Mouse (Mus musculus) lung, postnatal 10 days (tissue): ENCODE data around the gene Cpt1b.
"Not testable (repeated sequence)": the region's sequence is repeated elsewhere in the genome, so short reads cannot be mapped to it uniquely, and the experiment has no call there.

Experiments
- DNase-seq: peaks from one replicate; pipeline ENCODE4 v3.0.0; 2021

Gene Cpt1b

GRCm38 (mm10) chr15:89431806-89432205 lies 6.1 kb upstream of the Cpt1b start:
- DNase-seq, result no peak

DNA sequence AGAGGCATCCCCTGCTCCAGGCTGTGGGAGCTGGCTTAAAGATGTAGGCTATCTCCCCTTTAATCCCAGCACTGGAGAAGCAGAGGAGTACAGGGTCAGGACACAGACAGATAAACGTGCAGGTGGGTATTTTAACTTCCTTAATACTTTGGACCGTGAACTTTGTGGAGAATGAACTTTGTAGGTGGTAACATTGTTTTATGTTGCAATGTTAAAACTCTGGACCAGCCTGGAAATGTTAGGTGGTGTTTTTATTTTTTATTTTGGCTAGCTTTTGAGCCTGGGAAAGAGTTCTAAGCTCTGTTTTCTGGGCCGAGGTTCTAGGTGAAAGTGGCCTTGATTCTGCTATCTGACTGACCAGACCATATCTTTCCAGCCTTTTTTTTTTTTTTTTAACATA lies 5.6 kb upstream of the Cpt1b start:
- no peak for DNase-seq

DNA sequence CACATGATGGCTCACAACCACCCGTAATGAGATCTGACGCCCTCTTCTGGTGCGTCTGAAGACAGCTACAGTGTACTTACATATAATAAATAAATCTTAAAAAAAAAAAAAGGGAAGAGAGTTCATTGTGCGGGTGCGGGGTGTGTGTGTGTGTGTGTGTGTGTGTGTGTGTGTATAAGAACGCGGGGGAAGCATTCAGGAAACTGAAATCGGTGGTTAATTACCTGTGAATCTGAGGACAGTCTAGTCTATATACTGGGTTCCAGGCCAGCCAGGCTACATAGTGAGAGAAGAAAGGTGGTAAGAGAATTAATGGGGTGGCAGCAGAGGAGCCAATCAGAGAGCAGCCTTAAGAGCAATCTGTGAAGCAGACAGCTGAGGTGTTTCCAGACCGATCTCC lies 5.1 kb upstream of the Cpt1b start:
- not testable (repeated sequence) for DNase-seq

DNA sequence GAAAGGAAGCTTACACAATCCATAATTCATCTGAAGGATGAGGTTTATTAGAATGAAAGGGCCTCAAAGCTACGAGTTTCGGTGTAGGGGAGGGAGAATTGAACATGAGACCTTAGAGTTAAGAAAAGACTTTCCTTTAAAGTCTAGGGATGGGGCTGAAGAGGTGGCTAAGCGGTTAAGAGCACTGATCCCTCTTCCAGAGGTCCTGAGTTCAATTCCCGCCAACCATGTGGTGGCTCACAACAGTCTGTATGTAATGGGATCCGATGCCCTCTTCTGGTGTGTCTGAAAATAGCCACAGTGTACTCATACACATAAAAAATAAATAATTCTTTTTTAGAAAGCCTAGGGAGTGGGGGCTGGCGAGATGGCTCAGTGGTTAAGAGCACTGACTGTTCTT lies 4.7 kb upstream of the Cpt1b start:
- no peak for DNase-seq

DNA sequence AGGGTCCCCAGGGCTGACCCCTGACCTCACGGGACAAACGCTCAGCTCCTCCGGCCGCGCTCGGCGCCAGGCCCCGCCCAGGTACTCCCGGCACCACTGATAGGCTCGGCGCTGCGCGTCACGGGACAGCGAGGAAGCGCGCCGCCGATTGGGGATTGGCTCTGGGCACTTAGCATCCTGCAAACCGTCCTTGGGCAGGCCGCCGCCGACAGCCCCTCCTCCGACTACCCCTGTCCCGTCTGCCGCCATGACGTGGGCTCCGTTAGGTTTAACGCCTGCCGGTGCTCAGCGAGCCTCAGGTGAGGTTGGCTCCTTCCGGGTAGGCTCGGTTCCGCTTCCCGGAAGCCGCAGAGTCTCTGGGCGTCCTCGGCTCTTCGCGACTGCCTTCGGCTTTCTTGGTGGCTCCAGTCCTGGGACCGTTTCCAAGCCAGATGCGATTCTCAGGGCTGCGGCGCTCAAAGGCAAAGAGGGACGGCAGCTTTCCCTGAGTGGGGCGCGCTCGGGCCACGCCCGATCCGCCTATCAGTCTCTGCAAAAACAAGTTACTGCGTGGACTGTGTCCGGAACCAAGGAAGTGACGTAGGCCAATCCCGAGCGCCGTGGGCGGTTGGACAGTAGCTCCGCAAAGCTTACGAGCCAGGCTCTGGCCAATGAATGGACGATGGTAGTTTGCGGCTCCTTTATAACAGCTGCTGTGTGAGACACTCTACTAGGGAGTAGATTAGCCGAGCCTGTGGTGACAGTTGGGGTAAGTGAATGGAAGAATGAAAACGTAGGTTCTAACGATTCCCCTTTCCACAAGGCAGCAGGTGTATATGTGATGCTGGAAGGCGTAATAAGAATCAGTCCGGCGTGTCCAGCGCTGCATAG lies 3.9 kb upstream of the Cpt1b start, which contains the start of the genes C730034F03Rik, Gm44502 and Chkb:
C730034F03Rik (plus strand) TSS at position 238 of the 870 bp plus-strand sequence.
Gm44502 (minus strand) TSS at position 345 of the 870 bp plus-strand sequence.
Chkb (minus strand) TSS at position 557 of the 870 bp plus-strand sequence.
- peak; percentile 95 for DNase-seq

DNA sequence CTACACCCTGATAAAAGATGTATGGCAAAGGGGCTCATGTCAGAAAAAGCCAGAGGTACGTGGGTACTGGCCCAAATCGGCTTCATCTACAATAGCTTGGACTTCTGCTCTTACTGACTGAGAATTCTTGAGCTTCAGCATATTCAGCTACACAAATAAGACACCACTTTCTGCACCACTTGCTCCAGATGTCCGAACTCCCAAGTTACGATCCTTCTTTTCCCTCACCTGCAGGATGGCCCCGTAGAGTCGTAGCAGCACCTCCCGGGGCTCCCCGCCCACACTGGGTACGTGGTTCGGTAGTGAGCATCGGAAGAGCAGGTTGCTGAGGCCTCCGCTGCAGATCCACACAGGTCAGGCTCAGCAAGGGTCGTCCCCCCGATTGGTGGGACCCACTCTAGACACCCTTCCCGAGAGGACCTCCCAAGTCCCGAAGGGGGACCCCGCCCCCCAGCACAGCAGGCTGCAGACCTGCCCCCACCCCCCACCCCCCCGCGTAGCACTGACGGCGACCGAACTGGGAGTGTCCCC lies 3.2 kb upstream of the Cpt1b start:
- DNase-seq, result no peak

GRCm38 (mm10) chr15:89428136-89428790 lies 2.6 kb upstream of the Cpt1b start:
- DNase-seq, result no peak

GRCm38 (mm10) chr15:89426716-89427115 lies 1.1 kb upstream of the Cpt1b start:
- DNase-seq, result no peak

DNA sequence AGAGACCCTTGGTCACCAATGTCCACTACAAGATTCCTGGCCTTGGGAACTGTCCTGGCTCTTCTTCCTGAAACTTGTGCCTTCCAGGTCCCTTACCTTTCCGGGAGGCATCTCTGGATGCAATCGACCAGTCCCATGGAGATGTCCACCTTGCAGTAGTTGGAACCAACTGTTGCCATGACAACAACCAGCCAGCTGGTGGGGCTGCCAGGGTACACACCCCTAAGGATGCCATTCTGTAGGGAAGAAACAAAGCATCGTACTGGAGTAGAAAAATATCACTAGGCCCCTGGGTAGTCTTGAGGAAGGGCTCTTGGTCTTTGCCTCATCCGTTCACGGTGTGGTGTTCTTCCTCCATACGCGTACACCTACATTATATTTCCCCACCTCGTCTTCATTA lies 1.0 kb downstream of the Cpt1b start:
- no peak for DNase-seq

DNA sequence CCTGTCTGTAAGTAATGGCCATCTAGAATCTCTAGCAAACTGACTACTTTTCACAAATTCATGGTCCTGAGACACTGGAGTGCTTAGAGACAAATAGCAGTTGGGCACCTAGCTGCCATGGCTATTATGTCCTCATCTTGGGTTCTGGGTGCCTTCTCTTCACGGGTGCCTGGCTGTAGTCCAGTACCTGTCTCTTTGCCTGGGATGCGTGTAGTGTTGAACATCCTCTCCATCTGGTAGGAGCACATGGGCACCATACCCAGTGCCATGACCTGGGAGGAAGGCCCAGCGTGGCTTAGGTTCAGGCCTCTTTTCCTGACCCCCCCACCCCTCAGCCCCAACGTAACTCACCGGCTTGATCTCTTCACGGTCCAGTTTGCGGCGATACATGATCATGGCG lies 3.7 kb downstream of the Cpt1b start:
- DNase-seq, result no peak

- DNase-seq, result no peak
These were observed 10.4 kb downstream of the Cpt1b start for GRCm38 (mm10) chr15:89415282-89415681.

DNA sequence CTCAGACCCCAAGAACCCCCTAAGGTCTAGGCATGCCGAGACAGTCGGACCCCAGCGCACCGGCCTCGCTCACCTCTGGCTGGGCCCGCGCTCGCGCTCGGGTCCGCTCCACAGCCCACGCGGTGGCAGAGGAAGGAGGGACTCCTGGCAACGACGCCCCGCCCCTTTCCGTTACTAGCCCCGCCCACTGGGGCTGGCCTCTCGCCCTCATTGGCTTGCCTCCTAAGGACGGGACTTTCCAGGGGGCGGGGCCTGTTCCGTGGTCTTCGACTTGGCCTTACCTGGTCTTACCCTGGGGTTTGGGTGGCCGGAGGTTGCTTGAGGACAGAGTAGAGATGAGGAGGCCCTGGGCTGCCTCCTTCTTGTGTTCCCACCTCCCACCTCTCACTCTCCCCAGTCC lies 15.5 kb downstream of the Cpt1b start, which contains the start of gene Syce3:
Syce3 (minus strand) TSS at position 386 of the 400 bp plus-strand sequence.
- no peak for DNase-seq

GRCm38 (mm10) chr15:89406691-89407090 lies 19.0 kb downstream of the Cpt1b start:
- DNase-seq, result no peak

GRCm38 (mm10) chr15:89404831-89405623 lies 20.6 kb downstream of the Cpt1b start:
- DNase-seq, result no peak

DNA sequence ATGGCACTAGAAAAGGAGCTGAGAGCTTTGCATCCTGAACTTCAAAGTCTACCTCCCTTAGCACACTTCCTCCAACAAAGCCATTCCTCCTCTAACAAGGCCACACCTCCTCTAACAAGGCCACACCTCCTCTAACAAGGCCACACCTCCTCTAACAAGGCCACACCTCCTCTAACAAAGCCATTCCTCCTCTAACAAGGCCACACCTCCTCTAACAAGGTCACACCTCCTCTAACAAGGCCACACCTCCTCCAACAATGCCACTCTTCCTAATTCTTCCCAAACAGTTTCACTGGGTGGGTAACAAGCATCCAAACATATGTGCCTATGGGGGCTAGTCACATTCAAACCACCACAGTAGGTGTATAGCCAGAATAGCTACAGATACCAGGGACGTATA lies 23.2 kb downstream of the Cpt1b start:
- no peak for DNase-seq

DNA sequence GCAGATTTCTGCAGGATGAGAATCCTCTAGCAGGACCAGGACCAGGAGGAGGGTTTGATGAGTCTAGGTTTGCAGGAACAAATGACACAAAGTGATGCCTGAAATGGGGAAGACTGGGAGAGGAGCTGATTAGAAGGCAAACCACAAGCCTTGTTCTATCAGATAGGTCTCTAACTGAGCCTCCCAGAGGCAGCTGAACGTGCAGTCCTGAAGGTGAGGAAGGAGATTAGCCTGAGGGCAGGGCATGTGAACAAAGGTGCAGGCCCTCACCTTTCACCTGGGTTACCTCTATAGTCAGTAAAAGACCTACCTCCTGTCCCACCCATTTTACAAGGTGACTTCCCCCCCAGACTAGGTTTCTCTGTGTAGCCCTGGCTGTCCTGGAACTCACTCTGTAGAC lies 25.9 kb downstream of the Cpt1b start:
- DNase-seq, result no peak

DNA sequence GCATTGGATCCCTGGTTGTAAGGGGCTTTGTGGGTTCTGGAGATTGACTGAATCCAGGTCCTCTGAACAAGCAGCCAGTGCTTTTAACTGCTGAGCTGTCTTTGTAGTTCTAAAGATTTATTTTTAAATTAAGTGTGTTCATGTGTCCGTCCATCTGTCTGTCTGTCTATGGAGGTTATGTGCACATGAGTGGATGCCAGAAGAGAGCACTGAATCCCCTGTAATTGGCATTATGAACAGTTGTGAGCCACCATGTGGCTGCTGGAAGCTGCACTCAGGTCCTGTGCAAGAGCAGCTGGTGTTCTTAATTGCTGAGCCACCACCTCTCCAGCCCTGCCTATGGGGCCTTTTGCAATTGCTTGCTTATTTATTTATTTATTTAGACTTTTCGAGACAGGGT lies 27.5 kb downstream of the Cpt1b start:
- DNase-seq, result no peak

- DNase-seq, result no peak
These were observed 28.8 kb downstream of the Cpt1b start for GRCm38 (mm10) chr15:89396883-89397282.

DNA sequence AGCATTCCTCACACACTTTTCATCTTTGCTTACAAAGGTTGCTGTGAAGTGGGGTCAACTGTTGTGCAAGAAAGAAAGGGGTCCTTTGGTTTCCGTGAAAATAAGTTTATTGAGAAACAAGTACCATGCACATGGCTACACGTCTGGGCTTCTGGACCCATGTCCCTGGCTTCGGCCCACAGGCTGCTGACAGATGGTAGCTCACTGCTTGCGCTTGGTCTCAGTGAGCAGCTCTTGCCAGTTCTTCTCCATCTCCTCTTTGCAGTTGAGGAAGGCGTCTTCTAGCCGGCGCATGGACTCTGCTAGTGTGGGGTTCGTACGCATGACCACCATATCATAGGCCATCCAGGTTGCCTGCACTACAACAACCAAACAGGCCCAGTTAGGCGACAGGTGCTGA lies 35.6 kb downstream of the Cpt1b start:
- no peak for DNase-seq

DNA sequence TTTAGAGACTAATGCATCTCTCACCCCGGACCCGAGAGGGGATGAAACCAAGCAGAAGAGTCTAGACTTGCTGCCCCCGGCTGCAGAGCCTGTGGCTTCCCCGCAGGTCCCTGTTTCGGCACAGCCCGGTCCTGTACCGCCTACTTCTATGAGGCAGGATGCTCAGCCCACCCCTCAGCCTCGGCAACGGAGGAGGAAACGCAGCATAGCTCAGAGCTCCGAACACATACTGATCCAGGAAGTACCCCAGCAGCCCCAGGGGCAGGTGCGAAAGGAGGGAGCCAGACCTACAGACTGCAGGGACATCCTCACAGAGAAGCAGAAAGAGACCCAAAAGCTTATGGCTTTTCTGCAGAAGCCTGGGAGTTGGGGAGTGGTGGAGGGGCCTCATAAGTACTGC lies 38.5 kb downstream of the Cpt1b start:
- DNase-seq, result no peak

GRCm38 (mm10) chr15:89384617-89385016 lies 41.0 kb downstream of the Cpt1b start, which contains the start of gene Klhdc7b:
Klhdc7b (plus strand) TSS chr15:89384917.
- DNase-seq, result no peak

- peak; percentile 40 for DNase-seq
These were observed 46.2 kb downstream of the Cpt1b start for GRCm38 (mm10) chr15:89379429-89379828.
